8 mouse cellular contexts compared by ENCODE assay signal in the genomic region with DNA sequence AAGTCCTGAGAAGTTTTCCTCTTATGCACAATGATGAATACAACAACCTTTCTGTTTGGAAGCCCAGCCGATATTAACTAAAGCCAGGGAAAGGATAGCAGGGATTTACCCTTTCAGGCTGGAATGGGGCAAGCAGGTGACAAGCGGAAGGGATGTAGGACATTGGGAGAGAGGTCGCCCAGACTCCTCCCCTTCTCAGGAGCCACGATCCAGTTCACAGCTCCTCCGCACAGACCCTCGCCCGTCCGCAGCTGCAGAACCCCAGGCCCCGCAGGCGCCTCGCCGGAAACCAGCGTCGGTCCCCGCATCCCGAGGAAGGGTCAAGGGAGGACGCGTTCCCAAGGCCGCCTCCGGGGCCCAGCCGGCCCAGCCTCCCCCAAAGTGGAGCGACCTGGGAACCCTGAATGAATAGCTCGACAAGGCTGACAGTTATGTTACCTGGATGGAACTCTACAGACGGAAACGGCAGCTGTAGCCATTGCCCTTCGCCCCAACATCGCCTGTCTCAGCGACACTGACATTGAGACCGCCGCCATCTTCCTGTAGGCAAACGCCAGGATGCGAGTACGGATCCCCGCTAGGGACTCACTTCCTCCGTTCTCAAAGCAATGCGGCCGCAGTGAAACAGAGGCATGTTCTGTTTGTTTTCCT. TPM values are rescaled to one million over a fixed set of nuclear protein-coding genes. Genes with fewer than 3 reads are reported as not detected.
A peak's percentile ranks its signal among the peaks of the same experiment; 100 is the strongest.
DNase-seq lines count a peak whose midpoint lies in the region; ATAC-seq and TF ChIP-seq lines count a peak whose summit lies in the region.

No protein-coding gene starts in this region.

- WGBS in forebrain, embryonic 13.5 days: under 1% methylated on average over 37 of the region's 37 CpGs
- under 1% methylated on average over 37 of the region's 37 CpGs for WGBS in large intestine, adult 2 months
- WGBS in liver, postnatal 0 days (ENCODE audit: insufficient replicate concordance): under 1% methylated on average over 37 of the region's 37 CpGs
- under 1% methylated on average over 35 of the region's 37 CpGs for WGBS in neural tube, embryonic 14.5 days

- ATAC-seq in forebrain, embryonic 13.5 days: peak; percentile 92
- peak; percentile 94 for ATAC-seq in liver, postnatal 0 days
- ATAC-seq in neural tube, embryonic 14.5 days (ENCODE audit: low read depth): peak; percentile 94

- no peaks in the 10 kb centered on the region for H3K9me3 ChIP-seq in E14TG2a.4 (ENCODE audit: low read length)
- 0 out of 2 replicates have a peak, but pooled peaks cover 3% of the 10 kb centered on the region for H3K9me3 ChIP-seq in forebrain, embryonic 13.5 days (replicated peaks)
- H3K9me3 ChIP-seq in liver, postnatal 0 days (ENCODE audit: low read length): no peaks in the 10 kb centered on the region
- no peaks in the 10 kb centered on the region; the same call in 1 of the 2 replicates for H3K9me3 ChIP-seq in neural tube, embryonic 14.5 days (ENCODE audit: control insufficient read depth, low read length)

- TF ChIP-seq EP300 in liver, postnatal 0 days (IDR thresholded peaks at IDR 0.05; ENCODE audit: low read depth): no peak

- TF ChIP-seq CTCF in E14TG2a.4 (conservative IDR thresholded peaks at IDR 0.05; ENCODE audit: low read length): no peak
- TF ChIP-seq CTCF in liver, postnatal 0 days (IDR thresholded peaks at IDR 0.05; ENCODE audit: low read depth): no peak

- H3K4me3 ChIP-seq in E14TG2a.4 (replicated peaks; ENCODE audit: low read length): peak overlapping the region; percentile 97
- peak overlapping the region; percentile 91 for H3K4me3 ChIP-seq in forebrain, embryonic 13.5 days
- peak overlapping the region; percentile 98 for H3K4me3 ChIP-seq in liver, postnatal 0 days (ENCODE audit: low read depth, low read length)
- H3K4me3 ChIP-seq in neural tube, embryonic 14.5 days (ENCODE audit: low read depth, low read length): peak overlapping the region; percentile 94

- H3K4me1 ChIP-seq in E14TG2a.4 (replicated peaks; ENCODE audit: low read depth, low read length): peaks cover 15% of the 10 kb centered on the region
- H3K4me1 ChIP-seq in forebrain, embryonic 13.5 days: peaks cover 8% of the 10 kb centered on the region
- H3K4me1 ChIP-seq in liver, postnatal 0 days (ENCODE audit: insufficient read depth): peaks cover 11% of the 10 kb centered on the region
- H3K4me1 ChIP-seq in neural tube, embryonic 14.5 days (ENCODE audit: control insufficient read depth, insufficient read depth, low read length): peaks cover 8% of the 10 kb centered on the region; the same call in 1 of the 2 replicates

- H3K4me2 ChIP-seq in forebrain, embryonic 13.5 days: peak overlapping the region; percentile 73
- H3K4me2 ChIP-seq in liver, postnatal 0 days (ENCODE audit: low read depth, low read length): peak overlapping the region; percentile 87
- H3K4me2 ChIP-seq in neural tube, embryonic 14.5 days (ENCODE audit: low read depth, low read length): peak overlapping the region; percentile 72

- peak overlapping the region; percentile 93 for H3K9ac ChIP-seq in forebrain, embryonic 13.5 days
- H3K9ac ChIP-seq in liver, postnatal 0 days (replicated peaks): peak overlapping the region; percentile 90
- H3K9ac ChIP-seq in neural tube, embryonic 14.5 days (replicated peaks; ENCODE audit: low read depth, low read length): peak overlapping the region; percentile 90

- intact Hi-C loops in heart, postnatal 10 days (cut with DNase I): loop anchor here (5.0 kb wide), 1 partner anchor 70 kb away; a partner anchor contains a TSS

- peak; percentile 90 for DNase-seq in c-Kit-positive CD71-positive TER-119-positive erythroid progenitor cells, embryonic 14.5 days (ENCODE audit: low spot score)
- peak; percentile 96 to 97 for DNase-seq in heart, postnatal 10 days
- DNase-seq in large intestine, adult 2 months (ENCODE audit: low read depth, low spot score): peak; percentile 81
- peak; percentile 92 for DNase-seq in liver, postnatal 0 days
- peak; percentile 95 for DNase-seq in testis, postnatal 10 days (ENCODE audit: low spot score)

- peaks cover 10% of the 10 kb centered on the region for H3K27me3 ChIP-seq in E14TG2a.4 (ENCODE audit: insufficient read depth, low read length)
- no peaks in the 10 kb centered on the region for H3K27me3 ChIP-seq in forebrain, embryonic 13.5 days
- no peaks in the 10 kb centered on the region for H3K27me3 ChIP-seq in liver, postnatal 0 days (ENCODE audit: insufficient read depth, low read length)
- H3K27me3 ChIP-seq in neural tube, embryonic 14.5 days (ENCODE audit: control insufficient read depth, insufficient read depth, low read length): no peaks in the 10 kb centered on the region

- peak overlapping the region; percentile 83 for H3K27ac ChIP-seq in forebrain, embryonic 13.5 days
- peak overlapping the region; percentile 85 for H3K27ac ChIP-seq in liver, postnatal 0 days (ENCODE audit: low read depth)
- H3K27ac ChIP-seq in neural tube, embryonic 14.5 days (ENCODE audit: low read depth, low read length): peak overlapping the region; percentile 87

- H3K36me3 ChIP-seq in E14TG2a.4 (ENCODE audit: insufficient read depth, low read length): peaks cover 5% of the 10 kb centered on the region; the same call in 1 of the 2 replicates
- H3K36me3 ChIP-seq in forebrain, embryonic 13.5 days (ENCODE audit: poor library complexity, severe bottlenecking): peaks cover 7% of the 10 kb centered on the region; the same call in 1 of the 2 replicates
- H3K36me3 ChIP-seq in liver, postnatal 0 days (replicated peaks; ENCODE audit: insufficient read depth, low read length): no peaks in the 10 kb centered on the region
- no peaks in the 10 kb centered on the region for H3K36me3 ChIP-seq in neural tube, embryonic 14.5 days (ENCODE audit: control insufficient read depth, insufficient read depth, low read length)

RNA-seq across cellular contexts. Expression of a gene that starts 0.4 kb away (rescaled TPM):
- polyA plus RNA-seq in forebrain, embryonic 13.5 days (2015; fragmentation: Nextera tagmentation; extraction: Ambion mirVana): 358 and 368 TPM in 2 replicates
- 100 to 1,000 TPM; 480 to 483 TPM for total RNA-seq in heart, postnatal 10 days (2021)
- polyA plus RNA-seq in large intestine, adult 2 months (2012; rRNA removed): 55.4 and 59.4 TPM in 2 replicates
- 203 and 222 TPM in 2 replicates for polyA plus RNA-seq in liver, postnatal 0 days (2015; fragmentation: Nextera tagmentation; extraction: Ambion mirVana)
- polyA plus RNA-seq in neural tube, embryonic 14.5 days (2014; fragmentation: Nextera tagmentation; extraction: Ambion mirVana): 392 and 426 TPM in 2 replicates

Comparison
In these comparisons a context has a peak if more than half of its experiments do, and no peak if none do; other contexts are left out.
1. Peak in every context shown above with its lines: DNase-seq, ATAC-seq, H3K4me3 ChIP-seq and H3K27ac ChIP-seq.